Mouse (Mus musculus): ENCODE data around the gene Nmrk2. TPM values are rescaled to one million over a fixed set of nuclear protein-coding genes. Genes with fewer than 3 reads are reported as not detected.

The Nmrk2 gene
- polyA plus RNA-seq, 1 experiment = 0.97 TPM

DNA sequence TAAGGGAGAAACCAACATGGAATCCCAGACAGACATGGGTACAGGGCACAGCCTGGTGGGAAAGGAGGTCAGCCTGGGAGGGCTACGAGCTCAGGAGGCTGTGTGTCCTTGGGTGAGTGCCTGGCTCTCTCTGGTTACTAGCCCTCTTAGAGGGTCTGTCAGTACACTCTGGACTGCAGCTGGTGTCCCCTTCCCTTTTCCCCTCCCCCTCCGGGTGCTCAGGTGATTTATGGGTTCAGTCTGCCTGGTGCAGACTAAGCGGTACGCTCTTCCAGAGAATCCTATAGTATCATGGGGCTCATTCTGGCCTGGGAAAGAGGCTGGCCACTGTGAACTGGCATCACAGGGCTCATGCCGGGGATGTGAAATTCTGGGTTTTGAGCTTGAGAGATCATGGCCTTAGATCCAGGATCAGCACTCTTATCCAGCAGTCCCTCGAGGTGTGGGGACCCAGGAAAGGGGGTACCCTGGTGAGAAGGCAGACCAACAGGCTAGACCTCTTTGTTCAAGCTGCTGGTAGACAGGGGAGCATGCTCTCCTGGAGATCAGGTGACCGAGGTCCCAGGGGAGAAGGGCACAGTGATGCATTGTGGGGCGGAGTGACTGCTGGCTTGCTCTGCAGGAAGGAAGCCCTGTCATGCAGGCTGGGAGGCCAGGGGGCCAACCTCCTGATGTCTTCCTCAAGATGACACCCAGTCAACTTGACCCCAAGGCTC lies 40.1 kb downstream of the Nmrk2 start:
- Histone ChIP-seq H3K4me1 (ENCODE audit: control insufficient read depth, insufficient read depth, low read length) (peaks cover 6% of the 10 kb centered on the region; the same call in 1 of the 2 replicates), H3K27me3 (replicated peaks; ENCODE audit: control insufficient read depth, insufficient read depth, low read length) (no peaks in the 10 kb centered on the region), H3K27ac (ENCODE audit: insufficient read depth, low read depth, low read length) (no peak overlapping the region), H3K36me3 (ENCODE audit: control insufficient read depth, insufficient read depth, low read length) (no peaks in the 10 kb centered on the region), H3K4me3 (ENCODE audit: insufficient read depth, low read depth, low read length) (no peak overlapping the region)
- DNase-seq = peak; percentile 80
- WGBS = 60% methylated on average over 8 of the region's 8 CpGs
- TF ChIP-seq CTCF (conservative IDR thresholded peaks at IDR 0.05; ENCODE audit: insufficient read depth, insufficient read length, low read depth, low read length) = no peak
- no peak for TF ChIP-seq POLR2A (IDR thresholded peaks at IDR 0.05; ENCODE audit: low read depth, low read length)

DNA sequence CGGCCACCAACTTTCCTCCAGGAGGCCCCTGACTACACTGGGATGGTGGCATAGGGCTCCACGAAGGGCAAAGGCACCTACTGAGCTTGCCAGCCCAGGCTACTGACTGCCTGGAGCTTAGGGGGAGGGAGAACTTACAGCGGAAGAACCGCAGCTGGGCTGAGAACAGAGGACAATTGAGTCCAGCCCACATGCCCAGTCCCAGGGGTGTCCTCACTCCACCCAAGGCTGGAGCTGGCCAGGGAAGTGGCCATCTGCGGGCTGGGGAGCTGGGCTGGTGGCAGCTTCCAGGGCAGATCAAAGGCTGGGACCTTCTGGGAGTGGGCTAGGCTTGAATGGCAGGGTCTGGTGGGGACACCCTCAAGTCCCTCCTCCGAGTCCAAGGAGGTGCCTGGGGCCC lies 47.1 kb downstream of the Nmrk2 start:
- H3K4me1 ChIP-seq (ENCODE audit: control insufficient read depth, insufficient read depth, low read length) = no peaks in the 10 kb centered on the region
- peaks cover 8% of the 10 kb centered on the region for H3K36me3 ChIP-seq (ENCODE audit: control insufficient read depth, insufficient read depth, low read length)
- H3K27ac ChIP-seq (ENCODE audit: insufficient read depth, low read depth, low read length) = peak overlapping the region; percentile 10; the same call in 1 of the 2 replicates
- H3K4me3 ChIP-seq (ENCODE audit: insufficient read depth, low read depth, low read length) = no peak overlapping the region
- no peak for TF ChIP-seq POLR2A (IDR thresholded peaks at IDR 0.05; ENCODE audit: low read depth, low read length)
- no peak for TF ChIP-seq CTCF (conservative IDR thresholded peaks at IDR 0.05; ENCODE audit: insufficient read depth, insufficient read length, low read depth, low read length)
- 62% methylated on average over 6 of the region's 6 CpGs for WGBS
- H3K27me3 ChIP-seq (replicated peaks; ENCODE audit: control insufficient read depth, insufficient read depth, low read length) = no peaks in the 10 kb centered on the region
- DNase-seq = no peak

DNA sequence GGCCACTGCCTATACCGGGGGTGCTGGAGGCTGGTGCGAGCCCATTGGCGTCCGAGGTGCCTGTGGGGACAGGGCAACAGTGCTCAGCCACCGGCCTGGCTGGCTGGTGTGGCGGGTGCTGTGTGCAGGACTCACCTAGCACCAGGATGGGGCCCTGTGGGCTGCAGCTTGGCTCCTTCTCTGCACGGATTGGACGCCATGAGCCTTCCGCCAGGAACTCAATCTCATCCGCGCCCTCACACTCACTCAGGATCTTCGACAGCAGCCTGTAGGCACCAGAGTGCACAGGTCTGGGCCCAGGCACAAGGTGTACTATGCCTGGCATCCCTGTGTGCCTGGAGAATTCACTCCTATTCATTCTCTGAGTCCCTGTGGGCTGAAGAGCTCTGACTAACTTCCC lies 47.5 kb downstream of the Nmrk2 start:
- H3K27ac ChIP-seq (ENCODE audit: insufficient read depth, low read depth, low read length) = no peak overlapping the region
- H3K4me3 ChIP-seq (ENCODE audit: insufficient read depth, low read depth, low read length) = no peak overlapping the region
- no peaks in the 10 kb centered on the region for H3K27me3 ChIP-seq (replicated peaks; ENCODE audit: control insufficient read depth, insufficient read depth, low read length)
- H3K36me3 ChIP-seq (ENCODE audit: control insufficient read depth, insufficient read depth, low read length) = peaks cover 8% of the 10 kb centered on the region
- no peak for DNase-seq
- H3K4me1 ChIP-seq (ENCODE audit: control insufficient read depth, insufficient read depth, low read length) = no peaks in the 10 kb centered on the region
- 90% methylated on average over 12 of the region's 12 CpGs for WGBS
- TF ChIP-seq POLR2A (IDR thresholded peaks at IDR 0.05; ENCODE audit: low read depth, low read length) (no peak), CTCF (conservative IDR thresholded peaks at IDR 0.05; ENCODE audit: insufficient read depth, insufficient read length, low read depth, low read length) (no peak)

DNA sequence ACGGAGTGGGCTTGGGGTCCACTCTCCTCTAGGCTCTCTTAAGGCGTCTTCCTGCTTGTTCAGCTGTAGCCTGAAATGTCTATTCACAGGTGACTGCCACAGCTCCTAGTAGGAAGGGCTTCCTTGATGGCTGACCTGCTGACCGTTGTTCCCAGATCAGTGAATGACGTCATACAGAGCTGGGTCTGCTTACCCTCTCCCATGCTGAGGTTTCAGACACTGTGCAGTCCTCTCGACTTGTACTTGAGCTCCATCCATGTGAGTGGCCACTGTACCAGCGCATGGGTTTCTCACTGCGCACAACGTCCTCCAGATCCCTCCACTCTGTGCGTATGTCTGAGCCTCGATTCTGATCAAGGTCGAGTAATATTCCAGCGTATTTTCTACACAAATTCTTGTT lies 49.2 kb downstream of the Nmrk2 start:
- TF ChIP-seq POLR2A (IDR thresholded peaks at IDR 0.05; ENCODE audit: low read depth, low read length) (no peak), CTCF (conservative IDR thresholded peaks at IDR 0.05; ENCODE audit: insufficient read depth, insufficient read length, low read depth, low read length) (no peak)
- Histone ChIP-seq H3K36me3 (ENCODE audit: control insufficient read depth, insufficient read depth, low read length) (peaks cover 9% of the 10 kb centered on the region), H3K27ac (ENCODE audit: insufficient read depth, low read depth, low read length) (no peak overlapping the region), H3K4me1 (ENCODE audit: control insufficient read depth, insufficient read depth, low read length) (no peaks in the 10 kb centered on the region), H3K4me3 (ENCODE audit: insufficient read depth, low read depth, low read length) (no peak overlapping the region), H3K27me3 (replicated peaks; ENCODE audit: control insufficient read depth, insufficient read depth, low read length) (no peaks in the 10 kb centered on the region)
- no peak for DNase-seq
- WGBS = 55% methylated on average over 12 of the region's 12 CpGs

DNA sequence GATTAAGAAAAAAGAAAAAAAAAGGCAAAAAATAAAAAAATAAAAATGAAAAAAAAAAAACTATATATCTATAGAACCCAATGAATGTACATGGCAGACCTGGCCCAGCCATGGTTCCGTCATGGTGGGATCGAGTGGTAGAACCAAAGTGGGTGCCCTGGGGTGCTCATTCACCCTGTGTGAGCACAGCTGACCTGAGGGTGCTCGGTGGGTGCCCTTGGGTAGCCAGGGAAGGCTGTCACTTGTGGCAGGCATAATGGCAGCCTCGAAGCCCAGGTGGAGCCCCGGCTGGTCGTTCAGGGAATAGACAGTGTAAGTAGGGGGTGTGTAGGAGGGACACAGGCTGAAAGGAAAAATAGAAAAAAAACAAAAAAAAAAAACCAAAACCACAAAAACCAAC lies 50.6 kb downstream of the Nmrk2 start:
- Histone ChIP-seq H3K27ac (ENCODE audit: insufficient read depth, low read depth, low read length) (no peak overlapping the region), H3K4me1 (ENCODE audit: control insufficient read depth, insufficient read depth, low read length) (no peaks in the 10 kb centered on the region), H3K27me3 (replicated peaks; ENCODE audit: control insufficient read depth, insufficient read depth, low read length) (no peaks in the 10 kb centered on the region), H3K4me3 (ENCODE audit: insufficient read depth, low read depth, low read length) (no peak overlapping the region), H3K36me3 (ENCODE audit: control insufficient read depth, insufficient read depth, low read length) (peaks cover 9% of the 10 kb centered on the region)
- TF ChIP-seq POLR2A (IDR thresholded peaks at IDR 0.05; ENCODE audit: low read depth, low read length) (no peak), CTCF (conservative IDR thresholded peaks at IDR 0.05; ENCODE audit: insufficient read depth, insufficient read length, low read depth, low read length) (no peak)
- no peak for DNase-seq
- 61% methylated on average over 6 of the region's 6 CpGs for WGBS

Other genes starting within 250 kb of the Nmrk2 start
- gene Gng7, start 187.1 kb downstream of the Nmrk2 start, polyA plus RNA-seq (2012; rRNA removed) = 1.9 and 2.0 TPM in 2 replicates
- gene Diras1, start 176.4 kb downstream of the Nmrk2 start, polyA plus RNA-seq (2012; rRNA removed) = 0.04 and 0.25 TPM in 2 replicates
- gene Slc39a3, start 164.6 kb downstream of the Nmrk2 start, polyA plus RNA-seq (2012; rRNA removed) = 37.5 and 39.6 TPM in 2 replicates
- 183 and 212 TPM in 2 replicates for gene Sgta, start 141.9 kb downstream of the Nmrk2 start, polyA plus RNA-seq (2012; rRNA removed)
- 22.2 and 26.1 TPM in 2 replicates for gene Thop1, start 132.0 kb downstream of the Nmrk2 start, polyA plus RNA-seq (2012; rRNA removed)
- gene Creb3l3, start 103.2 kb downstream of the Nmrk2 start, polyA plus RNA-seq (2012; rRNA removed) = 0.20 and 0.52 TPM in 2 replicates
- gene Map2k2, start 96.1 kb downstream of the Nmrk2 start, polyA plus RNA-seq (2012; rRNA removed) = 173 and 180 TPM in 2 replicates
- gene Zbtb7a, start 66.8 kb downstream of the Nmrk2 start, polyA plus RNA-seq (2012; rRNA removed) = 36.0 and 37.1 TPM in 2 replicates
- gene Pias4, start 34.1 kb downstream of the Nmrk2 start, polyA plus RNA-seq (2012; rRNA removed) = 34.6 and 36.8 TPM in 2 replicates
- 1,330 and 1,454 TPM in 2 replicates for gene Eef2, start 25.4 kb downstream of the Nmrk2 start, polyA plus RNA-seq (2012; rRNA removed)
- 52.9 and 54.0 TPM in 2 replicates for gene Dapk3, start 19.0 kb downstream of the Nmrk2 start, polyA plus RNA-seq (2012; rRNA removed)
- not detected in 2 replicates for gene 4930442H23Rik, start 18.2 kb downstream of the Nmrk2 start, polyA plus RNA-seq (2012; rRNA removed)
- gene Atcay, start 28.8 kb upstream of the Nmrk2 start, polyA plus RNA-seq (2012; rRNA removed) = 0.05 and 0.39 TPM in 2 replicates
- 4.6 and 6.0 TPM in 2 replicates for gene Zfr2, start 31.1 kb upstream of the Nmrk2 start, polyA plus RNA-seq (2012; rRNA removed)
- gene Matk, start 50.9 kb upstream of the Nmrk2 start, polyA plus RNA-seq (2012; rRNA removed) = 0.57 and 1.5 TPM in 2 replicates
- 130 TPM in 2 replicates for gene Mrpl54, start 64.9 kb upstream of the Nmrk2 start, polyA plus RNA-seq (2012; rRNA removed)
- 142 and 147 TPM in 2 replicates for gene Apba3, start 64.9 kb upstream of the Nmrk2 start, polyA plus RNA-seq (2012; rRNA removed)
- gene Tjp3, start 89.5 kb upstream of the Nmrk2 start, polyA plus RNA-seq (2012; rRNA removed) = 13.2 and 19.0 TPM in 2 replicates
- gene Pip5k1c, start 90.9 kb upstream of the Nmrk2 start, polyA plus RNA-seq (2012; rRNA removed) = 70.7 and 76.3 TPM in 2 replicates
- gene Cactin, start 119.1 kb upstream of the Nmrk2 start, polyA plus RNA-seq (2012; rRNA removed) = 23.7 and 24.5 TPM in 2 replicates
- 16.6 and 21.7 TPM in 2 replicates for gene Tbxa2r, start 126.7 kb upstream of the Nmrk2 start, polyA plus RNA-seq (2012; rRNA removed)
- 1.4 and 1.5 TPM in 2 replicates for gene Gipc3, start 141.2 kb upstream of the Nmrk2 start, polyA plus RNA-seq (2012; rRNA removed)
- 66.4 and 82.1 TPM in 2 replicates for gene Hmg20b, start 148.4 kb upstream of the Nmrk2 start, polyA plus RNA-seq (2012; rRNA removed)
- 23.4 and 28.1 TPM in 2 replicates for gene Mfsd12, start 155.4 kb upstream of the Nmrk2 start, polyA plus RNA-seq (2012; rRNA removed)
- gene 4930404N11Rik, start 163.8 kb upstream of the Nmrk2 start, polyA plus RNA-seq (2012; rRNA removed) = 0.16 and 0.61 TPM in 2 replicates
- gene Fzr1, start 176.5 kb upstream of the Nmrk2 start, polyA plus RNA-seq (2012; rRNA removed) = 41.1 and 49.8 TPM in 2 replicates
- 60.6 and 79.8 TPM in 2 replicates for gene Dohh, start 182.4 kb upstream of the Nmrk2 start, polyA plus RNA-seq (2012; rRNA removed)
- 2.1 and 2.3 TPM in 2 replicates for gene Gm48551, start 182.4 kb upstream of the Nmrk2 start, polyA plus RNA-seq (2012; rRNA removed)
- 1.0 and 2.8 TPM in 2 replicates for gene Gm48552, start 187.0 kb upstream of the Nmrk2 start, polyA plus RNA-seq (2012; rRNA removed)
- 693 and 694 TPM in 2 replicates for gene Smim24, start 191.0 kb upstream of the Nmrk2 start, polyA plus RNA-seq (2012; rRNA removed)